Mouse (Mus musculus) forebrain, embryonic 14.5 days (tissue): ENCODE measurements around the gene Prune2. TPM values are rescaled to one million over a fixed set of nuclear protein-coding genes. Genes with fewer than 3 reads are reported as not detected.

Source experiments
- ATAC-seq: fragments of 200-750 bp; cut with Nextera tagmentation; 2 replicates; pipeline ENCODE4 v1.8.0; 2017; ENCODE audit warnings: mild to moderate bottlenecking, moderate library complexity
- DNase-seq: peaks from one replicate; pipeline ENCODE4 v3.0.0-alpha.2; 2015; ENCODE audit warnings: low spot score
- H3K27ac ChIP-seq: fragments of 300-500 bp; sonication (generic); 2 replicates; pipeline ENCODE4 v1.5.1; 2014; ENCODE audit warnings: low read depth, mild to moderate bottlenecking, control low read depth, low read length, moderate library complexity
- H3K27me3 ChIP-seq: fragments of 300-500 bp; sonication (generic); replicated peaks from 2 replicates; pipeline ENCODE4 v1.6.1; 2014; ENCODE audit warnings: low read length, control low read depth, mixed read lengths; ENCODE audit not compliant: control insufficient read depth, insufficient read depth
- H3K36me3 ChIP-seq: fragments of 300-500 bp; sonication (generic); 2 replicates; pipeline ENCODE4 v1.6.1; 2014; ENCODE audit warnings: low read length, control low read depth; ENCODE audit not compliant: control insufficient read depth, insufficient read depth
- H3K4me1 ChIP-seq: fragments of 300-500 bp; sonication (generic); 2 replicates; pipeline ENCODE4 v1.6.1; 2014; ENCODE audit warnings: antibody characterized with exemption, low read length, control low read depth; ENCODE audit not compliant: control insufficient read depth, insufficient read depth
- H3K4me2 ChIP-seq: fragments of 300-500 bp; sonication (generic); 2 replicates; pipeline ENCODE4 v1.6.1; 2014; ENCODE audit warnings: mild to moderate bottlenecking, control low read depth, low read length
- H3K4me3 ChIP-seq: fragments of 300-500 bp; sonication (generic); 2 replicates; pipeline ENCODE4 v1.5.1; 2014; ENCODE audit warnings: low read depth, low read length, control low read depth
- H3K9ac ChIP-seq: fragments of 300-500 bp; sonication (generic); 2 replicates; pipeline ENCODE4 v1.6.1; 2014; ENCODE audit warnings: mild to moderate bottlenecking, low read length, control low read depth, moderate library complexity
- H3K9me3 ChIP-seq: fragments of 300-500 bp; sonication (generic); replicated peaks from 2 replicates; pipeline ENCODE4 v1.6.1; 2016; ENCODE audit warnings: low read length, control low read depth, mixed read lengths; ENCODE audit not compliant: control insufficient read depth
- WGBS: fragments of 180-500 bp; shearing (Covaris S2); extraction: QIAGEN DNeasy Blood & Tissue Kit; methylation state at CpG from one replicate; pipeline ENCODE4 v1.1.7; 2014; 5-methylcytosine and 5-hydroxymethylcytosine counted together
- polyA plus RNA-seq: library from polyadenylated mRNA; unstranded; fragments of >200 nt; fragmentation: Nextera tagmentation; extraction: Ambion mirVana; gene quantifications from 2 replicates; pipeline ENCODE4 v1.2.1, GENCODE M21; 2014

Prune2 gene
- polyA plus RNA-seq, 1 experiment from 2014 or later, result 2.6 TPM

DNA sequence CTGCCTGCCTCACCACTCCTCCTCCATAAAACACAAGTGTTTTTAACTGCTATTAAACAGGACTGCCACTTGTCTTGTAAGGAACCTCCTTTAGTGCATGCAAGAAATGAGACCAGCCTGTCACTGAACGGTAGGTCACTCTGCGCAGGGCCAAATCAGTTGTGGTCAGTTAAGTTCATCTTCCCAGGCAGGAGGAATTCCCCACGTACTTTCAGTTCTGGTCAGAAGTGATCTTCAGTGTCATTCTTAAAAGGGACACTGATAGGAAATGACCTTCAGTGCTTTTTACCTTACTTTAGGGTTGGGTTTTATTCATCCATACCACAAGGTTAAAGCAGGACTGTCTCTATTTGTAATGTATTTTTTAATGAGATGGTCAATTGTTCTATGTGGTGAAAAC lies 262.3 kb downstream of the Prune2 start:
- ATAC-seq (no peak), DNase-seq (no peak)
- Histone ChIP-seq H3K27me3 (no peaks in the 10 kb centered on the region), H3K27ac (no peak overlapping the region), H3K9me3 (no peaks in the 10 kb centered on the region), H3K9ac (no peak overlapping the region), H3K4me2 (no peak overlapping the region), H3K36me3 (no peaks in the 10 kb centered on the region), H3K4me1 (no peaks in the 10 kb centered on the region), H3K4me3 (no peak overlapping the region)
- 91% methylated on average over 3 of the region's 3 CpGs for WGBS

DNA sequence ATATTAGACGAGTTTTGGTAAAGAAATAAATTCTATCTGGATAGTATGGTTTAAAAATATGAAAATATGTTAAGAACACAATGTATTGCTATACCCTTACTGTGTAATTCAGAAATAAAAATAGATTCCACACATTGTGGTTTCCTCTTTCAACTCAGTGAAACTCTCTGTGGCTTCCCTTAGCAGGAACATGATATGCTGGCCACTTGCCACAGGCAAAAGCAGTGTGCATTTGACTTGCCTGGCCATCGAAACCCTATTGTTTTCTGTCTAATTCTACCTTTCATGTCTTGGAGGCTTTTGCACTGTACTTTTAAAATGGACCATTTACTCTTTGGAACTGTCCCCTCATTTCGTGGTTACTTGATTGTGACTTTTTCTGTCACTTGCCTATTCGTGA lies 267.9 kb downstream of the Prune2 start:
- Histone ChIP-seq H3K27ac (no peak overlapping the region), H3K4me3 (no peak overlapping the region), H3K4me1 (no peaks in the 10 kb centered on the region), H3K27me3 (no peaks in the 10 kb centered on the region), H3K9ac (no peak overlapping the region), H3K4me2 (no peak overlapping the region), H3K9me3 (no peaks in the 10 kb centered on the region), H3K36me3 (no peaks in the 10 kb centered on the region)
- ATAC-seq (no peak), DNase-seq (no peak)
- 84% methylated on average over 4 of the region's 4 CpGs for WGBS

DNA sequence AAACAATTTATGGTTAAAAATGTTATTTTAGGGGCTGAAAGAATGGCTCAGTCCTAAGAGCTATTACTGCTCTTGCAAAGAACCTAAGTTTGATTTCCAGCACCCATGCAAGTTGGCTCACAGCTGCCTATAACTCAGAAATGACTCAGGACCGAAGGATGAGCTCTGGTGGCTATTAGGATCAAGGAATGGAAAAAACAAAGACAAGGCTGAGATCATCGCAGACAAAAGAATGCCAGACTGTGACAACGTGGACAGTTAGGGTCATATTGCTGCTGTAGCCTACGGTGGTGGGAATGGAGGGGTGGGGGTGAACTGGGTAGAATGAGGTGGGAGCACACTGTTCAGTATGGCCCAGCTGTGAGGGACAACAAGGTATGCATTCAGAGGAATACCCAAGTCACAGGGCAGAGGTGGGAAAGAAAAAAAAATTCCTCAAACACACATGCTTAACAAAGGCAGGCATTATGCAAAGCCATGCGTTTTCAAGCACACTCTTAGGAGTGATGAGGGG lies 269.7 kb downstream of the Prune2 start:
- no peak for DNase-seq
- H3K9ac ChIP-seq, result no peak overlapping the region
- ATAC-seq, result no peak
- H3K9me3 ChIP-seq, result no peaks in the 10 kb centered on the region
- no peak overlapping the region for H3K4me3 ChIP-seq
- H3K4me2 ChIP-seq, result no peak overlapping the region
- 68% methylated on average over 5 of the region's 5 CpGs for WGBS
- no peaks in the 10 kb centered on the region for H3K36me3 ChIP-seq
- no peaks in the 10 kb centered on the region for H3K27me3 ChIP-seq
- H3K4me1 ChIP-seq, result no peaks in the 10 kb centered on the region
- H3K27ac ChIP-seq, result no peak overlapping the region

DNA sequence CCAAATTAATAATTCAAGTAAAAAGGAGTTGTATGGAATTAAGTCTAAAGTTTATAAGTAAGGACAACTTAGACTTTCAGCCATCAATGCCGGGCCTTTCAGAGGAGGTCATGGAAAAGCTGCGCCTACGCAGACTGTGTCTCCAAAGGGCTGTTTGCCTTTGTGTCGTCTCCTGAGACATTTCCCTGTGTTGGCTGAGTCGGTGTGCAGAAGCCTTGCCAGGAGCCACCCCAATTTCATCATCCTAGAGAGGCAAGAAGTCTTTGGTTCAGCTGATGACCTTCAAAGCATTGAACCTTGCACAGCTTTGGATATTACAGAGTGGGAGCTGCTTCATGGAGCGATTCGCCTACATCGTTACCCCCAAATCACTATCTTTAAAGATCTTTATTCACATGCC lies 270.2 kb downstream of the Prune2 start:
- ATAC-seq (no peak), DNase-seq (no peak)
- no peak overlapping the region for H3K9ac ChIP-seq
- no peaks in the 10 kb centered on the region for H3K4me1 ChIP-seq
- no peak overlapping the region for H3K4me2 ChIP-seq
- no peak overlapping the region for H3K4me3 ChIP-seq
- no peaks in the 10 kb centered on the region for H3K36me3 ChIP-seq
- 90% methylated on average over 8 of the region's 8 CpGs for WGBS
- no peaks in the 10 kb centered on the region for H3K27me3 ChIP-seq
- no peak overlapping the region for H3K27ac ChIP-seq
- H3K9me3 ChIP-seq, result no peaks in the 10 kb centered on the region

DNA sequence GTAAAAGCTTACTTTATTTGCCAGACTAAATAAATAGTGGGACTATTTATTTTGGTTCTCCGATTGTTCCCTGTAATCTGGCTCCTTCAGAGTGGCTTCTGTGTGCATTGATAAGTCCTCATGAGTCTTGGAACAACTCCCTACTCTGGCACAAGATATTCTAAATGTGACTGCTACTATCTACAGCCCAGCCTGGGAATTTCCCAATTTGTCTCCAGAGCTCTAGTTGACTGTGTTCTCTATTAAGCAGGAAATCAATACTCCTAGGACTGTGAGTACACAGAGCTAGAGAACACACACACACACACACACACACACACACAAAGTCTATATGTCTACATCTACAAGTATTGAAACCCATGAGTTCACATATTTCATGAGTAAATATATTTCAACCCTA lies 274.1 kb downstream of the Prune2 start:
- no peaks in the 10 kb centered on the region for H3K36me3 ChIP-seq
- no peak overlapping the region for H3K9ac ChIP-seq
- H3K4me3 ChIP-seq, result no peak overlapping the region
- ATAC-seq (no peak), DNase-seq (no peak)
- H3K9me3 ChIP-seq, result no peaks in the 10 kb centered on the region
- H3K27ac ChIP-seq, result no peak overlapping the region
- H3K4me1 ChIP-seq, result no peaks in the 10 kb centered on the region
- no peak overlapping the region for H3K4me2 ChIP-seq
- 88% methylated on average over 1 of the region's 1 CpGs for WGBS
- H3K27me3 ChIP-seq, result no peaks in the 10 kb centered on the region

DNA sequence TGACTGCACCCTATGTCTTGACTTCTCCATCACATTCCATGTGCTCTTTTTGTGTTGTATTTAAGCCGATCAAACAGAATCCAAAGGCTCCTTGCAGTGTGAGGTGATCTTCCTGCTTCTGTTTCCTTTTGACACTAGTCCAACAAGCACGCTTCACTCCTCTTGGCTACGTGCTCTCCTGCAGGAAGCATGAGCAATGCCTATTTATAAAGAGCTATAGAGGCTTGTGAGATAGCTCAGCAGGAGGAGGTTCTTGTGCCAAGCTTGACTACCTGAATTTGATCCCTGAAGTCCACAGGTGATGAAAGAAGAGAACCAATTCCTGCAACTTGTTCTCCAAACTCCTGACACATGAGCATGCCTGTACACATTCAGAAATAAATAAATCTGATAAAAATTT lies 282.6 kb downstream of the Prune2 start:
- H3K27me3 ChIP-seq, result no peaks in the 10 kb centered on the region
- no peak for DNase-seq
- no peak overlapping the region for H3K9ac ChIP-seq
- no peak overlapping the region for H3K4me3 ChIP-seq
- ATAC-seq, result no peak
- H3K4me2 ChIP-seq, result no peak overlapping the region
- no peak overlapping the region for H3K27ac ChIP-seq
- H3K9me3 ChIP-seq, result no peaks in the 10 kb centered on the region
- H3K4me1 ChIP-seq, result no peaks in the 10 kb centered on the region
- H3K36me3 ChIP-seq, result no peaks in the 10 kb centered on the region
- WGBS, result 83% methylated on average over 3 of the region's 3 CpGs

DNA sequence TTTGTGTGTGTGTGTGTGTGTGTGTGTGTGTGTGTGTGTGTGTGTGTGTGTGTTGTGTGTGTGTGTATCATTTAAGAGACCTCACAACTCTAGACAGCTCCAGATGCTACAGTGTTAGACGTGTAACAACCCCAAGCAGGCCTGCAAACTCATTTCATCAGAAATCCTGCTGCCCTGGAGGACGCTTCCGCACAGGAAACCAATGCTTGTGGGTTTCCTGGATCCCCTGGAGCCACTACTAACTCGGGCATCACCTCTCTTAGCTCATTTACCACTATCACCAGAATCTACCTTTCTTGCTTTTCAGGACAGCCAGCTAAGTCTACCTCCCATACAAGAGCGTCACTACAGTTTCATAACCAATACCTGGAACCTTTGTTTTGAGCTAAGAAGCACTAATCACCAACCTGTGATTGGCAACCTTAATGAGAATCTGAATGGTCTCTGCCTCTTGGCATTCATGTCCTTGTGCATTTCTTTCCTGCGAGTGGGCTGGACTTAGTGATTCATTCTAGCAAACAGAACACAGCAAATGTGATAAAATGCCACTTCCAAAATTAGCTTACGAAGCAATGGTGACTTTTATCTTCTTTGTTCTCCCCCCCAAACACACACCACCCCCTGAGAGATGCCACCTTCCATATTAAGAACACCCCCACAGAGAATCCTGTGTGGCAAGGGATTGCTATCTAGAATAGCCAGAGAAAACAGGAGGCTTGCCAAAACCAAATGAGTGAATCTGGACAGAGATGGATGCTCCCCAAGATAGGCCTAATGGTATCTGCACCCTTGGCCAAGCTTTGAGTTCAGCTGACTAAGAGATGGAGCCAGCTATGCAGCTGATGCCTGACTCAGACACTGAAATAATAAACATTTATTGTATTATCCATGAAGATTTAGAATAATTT lies 284.5 kb downstream of the Prune2 start:
- WGBS, result 77% methylated on average over 7 of the region's 7 CpGs
- no peaks in the 10 kb centered on the region for H3K36me3 ChIP-seq
- no peak overlapping the region for H3K9ac ChIP-seq
- no peaks in the 10 kb centered on the region for H3K4me1 ChIP-seq
- H3K4me2 ChIP-seq, result no peak overlapping the region
- DNase-seq (no peak), ATAC-seq (no peak)
- H3K4me3 ChIP-seq, result no peak overlapping the region
- no peaks in the 10 kb centered on the region for H3K9me3 ChIP-seq
- no peak overlapping the region for H3K27ac ChIP-seq
- no peaks in the 10 kb centered on the region for H3K27me3 ChIP-seq

DNA sequence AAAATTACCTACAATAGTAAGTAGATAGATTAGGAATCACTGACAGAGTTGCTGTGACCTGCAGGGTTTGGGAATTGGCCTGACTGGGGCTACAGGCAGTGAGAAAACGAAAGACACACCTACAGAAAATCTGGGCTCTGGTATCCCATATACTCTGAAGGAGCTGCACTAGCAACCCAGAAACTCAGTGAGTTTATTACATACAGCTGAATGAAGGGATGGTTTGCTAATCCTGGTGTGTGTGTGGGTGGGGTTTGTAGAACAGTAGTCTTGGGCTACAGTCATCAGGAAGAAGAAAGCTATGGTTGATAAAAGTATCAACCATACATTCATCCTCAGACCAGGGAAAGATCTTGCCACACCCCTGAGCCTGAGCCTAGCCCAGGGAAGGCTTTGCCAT lies 285.3 kb downstream of the Prune2 start:
- Histone ChIP-seq H3K9ac (no peak overlapping the region), H3K27ac (no peak overlapping the region), H3K9me3 (no peaks in the 10 kb centered on the region), H3K36me3 (no peaks in the 10 kb centered on the region), H3K27me3 (no peaks in the 10 kb centered on the region), H3K4me2 (no peak overlapping the region), H3K4me1 (no peaks in the 10 kb centered on the region), H3K4me3 (no peak overlapping the region)
- DNase-seq, result no peak
- 88% methylated on average over 1 of the region's 1 CpGs for WGBS
- no peak for ATAC-seq

DNA sequence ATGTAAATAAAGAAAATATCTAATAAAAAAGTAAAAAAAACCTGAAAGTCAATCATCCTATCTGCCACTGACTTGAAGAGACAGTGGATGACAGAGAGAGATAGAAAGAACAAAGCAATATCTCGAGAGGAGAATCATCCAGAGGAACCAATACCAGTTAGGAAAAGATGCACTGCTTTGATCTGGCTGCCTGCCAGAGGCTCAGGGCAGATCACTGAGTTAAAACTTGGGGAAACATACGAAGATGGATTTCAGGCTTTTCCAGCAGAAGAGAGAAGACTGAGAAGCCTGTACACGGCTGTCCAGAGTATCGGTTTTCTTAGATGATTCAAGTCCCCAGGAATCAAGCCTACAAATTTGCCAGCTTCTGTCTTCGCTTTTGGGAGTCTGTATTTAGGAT lies 287.0 kb downstream of the Prune2 start:
- Histone ChIP-seq H3K9me3 (no peaks in the 10 kb centered on the region), H3K4me3 (no peak overlapping the region), H3K27me3 (no peaks in the 10 kb centered on the region), H3K9ac (no peak overlapping the region), H3K36me3 (no peaks in the 10 kb centered on the region), H3K4me2 (no peak overlapping the region), H3K27ac (no peak overlapping the region), H3K4me1 (no peaks in the 10 kb centered on the region)
- DNase-seq, result no peak
- ATAC-seq, result no peak
- WGBS, result 85% methylated on average over 5 of the region's 5 CpGs
